Mouse (Mus musculus): ENCODE results near the gene Fam104a.

GRCm38 (mm10) chr11:113633398-113633797 lies 50.6 kb downstream of the Fam104a start:
- no peak for TF ChIP-seq CTCF (IDR thresholded peaks at IDR 0.05; ENCODE audit: low read depth)
- no peak for TF ChIP-seq EP300 (IDR thresholded peaks at IDR 0.05; ENCODE audit: low read depth)

Data from heart, postnatal 0 days (tissue).